Mouse (Mus musculus) MEL-GATA-1-ER (cell line): Measurements from ENCODE around the gene Tas2r120.
"Not testable (repeated sequence)": the region's sequence is repeated elsewhere in the genome, so short reads cannot be mapped to it uniquely, and the experiment has no call there.

Source experiments
- DNase-seq: peaks from one replicate; pipeline ENCODE4 v3.0.0-alpha.2; 2012; ENCODE audit warnings: low read depth; ENCODE audit errors: extremely low read depth

Gene Tas2r120

GRCm38 (mm10) chr6:132656653-132657052 is at the start of gene Tas2r120:
Tas2r120 (plus strand) TSS chr6:132656953.
- DNase-seq: no peak

DNA sequence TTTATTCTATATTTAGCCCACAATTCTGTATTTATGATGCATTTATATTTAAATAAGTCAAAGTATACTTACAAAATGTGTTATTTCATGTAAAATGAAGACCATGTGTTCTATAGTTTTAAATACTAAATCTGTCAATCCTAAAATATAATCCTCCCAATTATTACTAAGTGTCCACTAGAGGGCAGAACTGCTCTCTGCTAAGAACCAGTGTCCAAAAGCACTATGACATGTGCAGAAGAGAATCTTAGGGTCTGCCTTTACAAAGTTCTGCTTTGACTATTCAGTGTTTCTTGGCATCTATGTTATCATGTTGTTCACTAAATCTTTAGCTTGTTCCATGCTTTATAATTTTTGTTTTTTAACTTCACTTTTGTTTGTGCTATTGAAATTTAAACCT is 7.4 kb upstream of the Tas2r120 start:
- DNase-seq: no peak

- no peak for DNase-seq
Measured at GRCm38 (mm10) chr6:132651426-132651825, 5.3 kb upstream of the Tas2r120 start, which contains the start of gene A630073D07Rik. A630073D07Rik (minus strand) TSS chr6:132651526.

- not testable (repeated sequence) for DNase-seq
Measured at GRCm38 (mm10) chr6:132691596-132691995, 34.8 kb downstream of the Tas2r120 start.

GRCm38 (mm10) chr6:132700907-132701306 is 44.2 kb downstream of the Tas2r120 start, which contains the start of gene Tas2r121:
Tas2r121 (minus strand) TSS chr6:132701007.
- DNase-seq: no peak
